Mouse (Mus musculus) liver, postnatal 0 days (tissue): Measurements from ENCODE around the gene Pmepa1. TPM values are rescaled to one million over a fixed set of nuclear protein-coding genes. Genes with fewer than 3 reads are reported as not detected.

ENCODE experiments used
- ATAC-seq: fragments of 200-750 bp; cut with Nextera tagmentation; 2 replicates; pipeline ENCODE4 v1.8.0; 2017; ENCODE audit warnings: mild to moderate bottlenecking, moderate library complexity
- DNase-seq: peaks from one replicate; pipeline ENCODE4 v3.0.0-alpha.2; 2016
- H3K27ac ChIP-seq: fragments of 300-500 bp; sonication (generic); 2 replicates; pipeline ENCODE4 v1.5.1; 2014; ENCODE audit warnings: antibody characterized with exemption, moderate library complexity, mild to moderate bottlenecking, low read depth
- H3K27me3 ChIP-seq: fragments of 300-500 bp; sonication (generic); 2 replicates; pipeline ENCODE4 v1.6.1; 2014; ENCODE audit warnings: low read length, control low read depth, mixed read lengths; ENCODE audit not compliant: insufficient read depth
- H3K36me3 ChIP-seq: fragments of 300-500 bp; sonication (generic); replicated peaks from 2 replicates; pipeline ENCODE4 v1.6.1; 2014; ENCODE audit warnings: mild to moderate bottlenecking, control low read depth, low read length, moderate library complexity, mixed read lengths; ENCODE audit not compliant: insufficient read depth
- H3K4me1 ChIP-seq: fragments of 300-500 bp; sonication (generic); 2 replicates; pipeline ENCODE4 v1.6.1; 2014; ENCODE audit warnings: antibody characterized with exemption, mild to moderate bottlenecking, control low read depth; ENCODE audit not compliant: insufficient read depth
- H3K4me2 ChIP-seq: fragments of 300-500 bp; sonication (generic); 2 replicates; pipeline ENCODE4 v1.6.1; 2014; ENCODE audit warnings: low read depth, mild to moderate bottlenecking, low read length, moderate library complexity, mixed read lengths
- H3K4me3 ChIP-seq: fragments of 300-500 bp; sonication (generic); 2 replicates; pipeline ENCODE4 v1.5.1; 2014; ENCODE audit warnings: low read depth, low read length
- H3K9ac ChIP-seq: fragments of 300-500 bp; sonication (generic); replicated peaks from 2 replicates; pipeline ENCODE4 v1.6.1; 2014; ENCODE audit warnings: mild to moderate bottlenecking, moderate library complexity
- H3K9me3 ChIP-seq: fragments of 300-500 bp; sonication (generic); 2 replicates; pipeline ENCODE4 v1.6.1; 2016; ENCODE audit warnings: mild to moderate bottlenecking, control low read depth, low read length, mixed read lengths
- CTCF ChIP-seq: sonication (generic); IDR thresholded peaks from 2 replicates; pipeline ENCODE4 v1.5.1; 2016; ENCODE audit warnings: antibody characterized with exemption, low read depth
- EP300 ChIP-seq: IDR thresholded peaks from 2 replicates; pipeline ENCODE4 v1.6.1; 2016; ENCODE audit warnings: antibody characterized with exemption, low read depth, mild to moderate bottlenecking
- WGBS: fragments of 180-500 bp; shearing (Covaris S2); extraction: QIAGEN DNeasy Blood & Tissue Kit; methylation state at CpG from one replicate; pipeline ENCODE4 v1.1.7; 2014; ENCODE audit not compliant: insufficient replicate concordance; 5-methylcytosine and 5-hydroxymethylcytosine counted together
- polyA plus RNA-seq: library from polyadenylated mRNA; unstranded; fragments of >200 nt; fragmentation: Nextera tagmentation; extraction: Ambion mirVana; gene quantifications from 2 replicates; pipeline ENCODE4 v1.2.1, GENCODE M21; 2015

Pmepa1 gene
- polyA plus RNA-seq = 0.21 and 0.36 TPM in 2 replicates

DNA sequence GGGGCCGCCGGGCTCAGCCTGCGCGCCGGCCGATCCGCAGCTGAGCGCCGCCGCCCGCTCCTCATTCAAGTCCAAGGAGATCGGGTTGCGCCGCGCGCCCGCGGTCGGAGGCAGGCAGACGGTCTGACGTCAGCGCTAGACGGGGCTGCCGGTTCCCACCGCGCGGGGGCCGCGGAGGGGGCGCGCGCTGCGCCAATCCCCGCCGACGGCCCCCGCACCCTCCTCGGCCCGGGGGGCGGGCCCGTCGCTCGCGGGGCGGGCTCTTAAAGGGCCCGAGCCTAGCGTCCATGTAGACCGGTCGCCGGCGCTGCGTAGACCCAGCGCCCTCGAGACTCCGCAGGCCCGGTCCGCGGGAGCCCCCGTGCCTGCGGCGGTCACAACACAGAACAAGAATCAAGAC is at the start of gene Pmepa1:
Gene Pmepa1 (minus strand): TSS at position 125 of the 400 bp plus-strand sequence.
- TF ChIP-seq CTCF = no peak
- TF ChIP-seq EP300 = no peak
- H3K27me3 ChIP-seq = peaks cover 61% of the 10 kb centered on the region
- DNase-seq (peak; percentile 68), ATAC-seq (peak; percentile 82)
- H3K4me3 ChIP-seq = peak within 1 kb of the TSS; percentile 53
- no peaks in the 10 kb centered on the region for H3K9me3 ChIP-seq
- H3K9ac ChIP-seq = peak within 1 kb of the TSS; percentile 38
- 3% methylated on average over 14 of the region's 61 CpGs for WGBS
- H3K4me1 ChIP-seq = no peaks in the 10 kb centered on the region; the same call in 1 of the 2 replicates
- H3K36me3 ChIP-seq = no peaks in the 10 kb centered on the region
- H3K4me2 ChIP-seq = peak within 1 kb of the TSS; percentile 67
- no peak within 1 kb of the TSS for H3K27ac ChIP-seq

DNA sequence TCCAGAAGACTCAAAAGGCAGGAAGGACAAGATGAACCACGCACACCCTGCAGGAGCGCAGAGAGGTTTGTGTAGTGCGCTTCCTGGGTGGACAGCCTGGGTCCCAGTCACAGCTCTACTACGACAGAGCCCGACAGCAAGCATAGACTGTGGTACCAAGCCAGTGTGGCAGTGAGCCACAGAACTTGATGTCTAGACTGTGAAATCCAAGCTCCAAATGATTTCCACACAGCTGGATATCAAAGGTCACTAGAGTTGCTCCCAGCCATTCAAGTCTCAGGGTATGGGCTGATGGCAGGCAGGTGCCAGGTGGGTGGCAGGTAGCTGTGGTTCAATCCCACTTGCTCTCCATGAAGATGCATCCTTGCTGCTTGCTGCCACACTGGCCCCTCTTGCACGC is 45.4 kb upstream of the Pmepa1 start:
- H3K9me3 ChIP-seq = no peaks in the 10 kb centered on the region
- no peak overlapping the region for H3K4me3 ChIP-seq
- WGBS = 80% methylated on average over 6 of the region's 6 CpGs
- no peak overlapping the region for H3K4me2 ChIP-seq
- no peak overlapping the region for H3K27ac ChIP-seq
- no peaks in the 10 kb centered on the region for H3K27me3 ChIP-seq
- no peak for DNase-seq
- H3K36me3 ChIP-seq = no peaks in the 10 kb centered on the region
- no peak overlapping the region for H3K9ac ChIP-seq
- peak; percentile 40 for ATAC-seq
- no peaks in the 10 kb centered on the region for H3K4me1 ChIP-seq
- TF ChIP-seq EP300 = no peak
- no peak for TF ChIP-seq CTCF

DNA sequence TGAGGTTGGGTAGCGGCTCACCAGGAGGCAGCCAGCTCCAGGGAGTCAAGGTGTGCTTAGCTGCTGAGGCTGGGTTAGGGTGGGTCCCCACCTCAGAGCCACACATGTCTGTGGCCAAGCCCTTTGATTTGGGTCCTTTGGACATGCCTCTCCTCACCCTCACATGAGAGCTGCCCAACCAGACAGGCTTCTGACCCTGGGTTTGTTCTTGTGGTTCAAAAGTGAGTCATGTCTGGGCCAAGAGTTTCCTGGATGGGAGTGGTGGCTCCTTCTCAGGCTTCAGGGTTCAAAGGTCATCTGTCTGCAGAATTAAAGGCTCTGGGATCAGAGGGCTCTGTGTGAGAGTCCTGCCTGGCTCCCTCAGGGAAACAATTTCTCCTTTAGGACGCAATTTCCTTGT is 44.9 kb upstream of the Pmepa1 start:
- Histone ChIP-seq H3K4me1 (no peaks in the 10 kb centered on the region), H3K27ac (no peak overlapping the region), H3K27me3 (no peaks in the 10 kb centered on the region), H3K9me3 (no peaks in the 10 kb centered on the region), H3K4me3 (no peak overlapping the region), H3K4me2 (no peak overlapping the region), H3K9ac (no peak overlapping the region), H3K36me3 (no peaks in the 10 kb centered on the region)
- TF ChIP-seq CTCF = no peak
- DNase-seq = no peak
- WGBS = 86% methylated on average over 2 of the region's 2 CpGs
- no peak for ATAC-seq

DNA sequence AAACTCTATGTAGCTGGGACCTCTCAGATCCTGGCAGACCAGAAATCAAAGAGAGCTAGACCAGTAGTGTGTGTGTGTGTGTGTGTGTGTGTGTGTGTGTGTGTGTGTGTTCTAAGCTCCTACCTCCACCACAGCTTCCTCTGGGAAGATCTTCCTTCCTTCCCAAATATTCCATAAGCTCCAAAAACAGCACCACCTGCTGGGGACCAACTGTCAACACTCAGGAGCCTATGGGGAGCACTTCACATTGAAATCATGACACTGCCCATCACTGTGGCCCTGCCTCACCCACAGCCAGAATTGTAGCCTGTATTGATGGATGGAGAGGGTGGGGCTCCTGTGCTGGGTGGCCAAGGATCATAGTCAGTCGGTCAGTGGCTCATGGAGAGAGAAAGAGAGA is 38.0 kb upstream of the Pmepa1 start:
- no peak overlapping the region for H3K9ac ChIP-seq
- H3K36me3 ChIP-seq = no peaks in the 10 kb centered on the region
- TF ChIP-seq EP300 (no peak), CTCF (no peak)
- H3K4me1 ChIP-seq = no peaks in the 10 kb centered on the region
- no peak overlapping the region for H3K27ac ChIP-seq
- DNase-seq (no peak), ATAC-seq (no peak)
- no peak overlapping the region for H3K4me3 ChIP-seq
- H3K27me3 ChIP-seq = no peaks in the 10 kb centered on the region
- H3K4me2 ChIP-seq = no peak overlapping the region
- no CpG with 5 or more reads among the region's 1 CpGs for WGBS
- no peaks in the 10 kb centered on the region for H3K9me3 ChIP-seq

DNA sequence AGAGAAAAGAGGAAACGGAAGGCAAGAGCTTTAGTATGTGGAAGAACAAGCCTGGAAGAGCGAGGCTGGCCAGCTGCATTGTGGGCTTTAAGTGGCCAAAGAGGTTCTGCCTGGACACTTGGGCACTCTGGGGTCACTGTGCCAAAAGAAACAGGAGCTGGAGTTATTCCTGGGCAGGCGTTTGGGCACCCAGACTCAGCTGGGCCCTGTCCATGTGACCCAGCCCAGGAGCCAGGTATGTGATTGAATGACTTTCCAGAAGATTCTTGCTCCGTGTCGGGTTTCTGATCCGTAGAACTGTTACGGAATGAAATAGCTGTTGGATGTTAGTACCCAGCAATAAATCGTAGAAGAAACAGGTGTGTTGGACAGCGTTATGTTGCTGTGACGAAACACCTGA is 32.2 kb upstream of the Pmepa1 start:
- ATAC-seq (no peak), DNase-seq (no peak)
- 78% methylated on average over 10 of the region's 10 CpGs for WGBS
- Histone ChIP-seq H3K27me3 (peaks cover 6% of the 10 kb centered on the region; the same call in 1 of the 2 replicates), H3K36me3 (no peaks in the 10 kb centered on the region), H3K9me3 (no peaks in the 10 kb centered on the region), H3K9ac (no peak overlapping the region), H3K4me1 (no peaks in the 10 kb centered on the region), H3K4me3 (no peak overlapping the region), H3K27ac (no peak overlapping the region), H3K4me2 (no peak overlapping the region)
- TF ChIP-seq EP300 (no peak), CTCF (no peak)

DNA sequence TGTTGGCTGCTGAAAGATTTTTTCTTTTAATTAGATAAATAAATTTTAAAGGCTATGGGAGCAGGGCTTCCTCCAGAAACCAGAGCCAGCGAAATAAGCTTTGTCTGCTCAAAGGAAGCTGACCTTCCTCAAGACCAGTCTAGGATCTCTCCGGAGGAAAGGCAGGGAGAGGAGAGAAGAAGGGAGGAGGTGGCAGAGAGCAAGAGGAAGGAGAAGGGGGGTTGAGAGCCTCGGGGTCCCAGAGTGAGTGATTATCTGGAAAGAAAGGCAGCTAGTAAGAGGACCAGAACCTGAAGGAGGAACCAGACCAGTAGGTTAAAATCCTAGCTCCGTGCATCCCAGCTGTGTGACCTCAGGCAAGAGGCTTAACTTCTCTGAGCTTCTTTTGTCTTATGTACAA is 31.7 kb upstream of the Pmepa1 start:
- no peaks in the 10 kb centered on the region for H3K9me3 ChIP-seq
- 21% methylated on average over 4 of the region's 4 CpGs for WGBS
- H3K4me2 ChIP-seq = no peak overlapping the region
- no peaks in the 10 kb centered on the region for H3K4me1 ChIP-seq
- no peak for DNase-seq
- no peak overlapping the region for H3K9ac ChIP-seq
- TF ChIP-seq CTCF (no peak), EP300 (no peak)
- no peak for ATAC-seq
- H3K4me3 ChIP-seq = no peak overlapping the region
- no peak overlapping the region for H3K27ac ChIP-seq
- H3K27me3 ChIP-seq = peaks cover 6% of the 10 kb centered on the region; the same call in 1 of the 2 replicates
- H3K36me3 ChIP-seq = no peaks in the 10 kb centered on the region

DNA sequence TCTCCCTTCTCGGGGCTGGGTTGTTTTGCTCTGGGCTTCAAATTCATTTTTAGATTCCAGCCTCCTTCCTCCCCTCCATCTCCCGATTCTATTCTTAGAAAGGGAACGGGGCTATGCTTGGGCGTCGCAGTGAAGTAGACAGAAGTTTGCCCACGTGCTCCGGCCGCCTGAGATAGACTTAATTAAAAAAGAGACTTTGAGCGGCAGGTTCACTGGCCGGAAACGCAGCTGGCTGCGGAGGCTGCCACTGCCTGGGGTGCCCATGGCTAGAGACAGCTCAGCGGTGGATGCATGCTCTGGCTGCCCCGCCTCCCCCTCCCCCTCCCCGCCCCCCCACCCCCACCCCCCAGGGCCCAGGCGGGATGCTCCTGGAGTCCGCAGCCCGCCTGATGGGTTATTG is 31.2 kb upstream of the Pmepa1 start:
- no peaks in the 10 kb centered on the region for H3K9me3 ChIP-seq
- 6% methylated on average over 14 of the region's 18 CpGs for WGBS
- ATAC-seq (no peak), DNase-seq (peak; percentile 21)
- no peak overlapping the region for H3K4me3 ChIP-seq
- H3K27ac ChIP-seq = no peak overlapping the region
- H3K4me2 ChIP-seq = no peak overlapping the region
- H3K9ac ChIP-seq = no peak overlapping the region
- H3K4me1 ChIP-seq = no peaks in the 10 kb centered on the region
- H3K27me3 ChIP-seq = peaks cover 6% of the 10 kb centered on the region; the same call in 1 of the 2 replicates
- no peaks in the 10 kb centered on the region for H3K36me3 ChIP-seq
- TF ChIP-seq EP300 (no peak), CTCF (no peak)
